Mouse (Mus musculus): Measurements from ENCODE around the gene Prkce.

DNA sequence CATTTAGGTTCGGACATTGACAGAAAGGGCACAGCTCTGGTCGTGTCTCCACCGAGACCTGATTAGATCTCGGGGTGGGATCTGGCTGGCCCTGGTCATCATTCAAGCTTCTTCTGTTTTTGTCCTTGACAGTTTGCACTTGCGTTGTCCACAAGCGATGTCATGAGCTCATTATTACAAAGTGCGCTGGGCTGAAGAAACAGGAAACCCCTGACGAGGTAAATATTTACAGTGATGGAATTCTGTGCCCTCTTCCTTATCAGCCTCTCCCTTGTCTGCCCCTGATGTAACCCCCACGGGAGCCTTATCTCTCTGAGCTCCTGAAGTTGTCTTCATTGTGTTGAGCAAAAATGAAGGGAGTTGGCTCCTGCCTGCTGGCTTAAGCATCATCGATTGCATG, 309.1 kb downstream of the Prkce start:
- TF ChIP-seq POLR2AphosphoS5 (IDR thresholded peaks at IDR 0.05; ENCODE audit: insufficient replicate concordance, low read depth, low read length) = no peak
- TF ChIP-seq CTCF (IDR thresholded peaks at IDR 0.05; ENCODE audit: low read depth, low read length) = no peak

Data from G1E (cell line).